Mouse (Mus musculus): Measurements from ENCODE around the gene Hist1h2bc.

The Hist1h2bc gene

GRCm38 (mm10) chr13:23683755-23684281, at the start of gene Hist1h2bc, which contains the start of gene Hist1h2ac:
Gene Hist1h2bc, plus strand, starts transcription at chr13:23684199.
Gene Hist1h2ac, minus strand, starts transcription at chr13:23683948.
- peak; percentile 98 for DNase-seq (ENCODE audit: low spot score)

GRCm38 (mm10) chr13:23659636-23660366, 24.2 kb upstream of the Hist1h2bc start:
- DNase-seq (ENCODE audit: low spot score), result no peak

- no peak for DNase-seq (ENCODE audit: low spot score)
Measured at GRCm38 (mm10) chr13:23662536-23662935, 21.5 kb upstream of the Hist1h2bc start.

- DNase-seq (ENCODE audit: low spot score), result peak; percentile 29
Measured at GRCm38 (mm10) chr13:23681990-23682582, 1.9 kb upstream of the Hist1h2bc start.

- DNase-seq (ENCODE audit: low spot score), result no peak
Measured at GRCm38 (mm10) chr13:23682623-23682946, 1.4 kb upstream of the Hist1h2bc start.

- DNase-seq (ENCODE audit: low spot score), result peak; percentile 72
Measured at GRCm38 (mm10) chr13:23682947-23683754, 848 bp upstream of the Hist1h2bc start.

GRCm38 (mm10) chr13:23684295-23684945, 421 bp downstream of the Hist1h2bc start:
- DNase-seq (ENCODE audit: low spot score), result peak; percentile 91

- DNase-seq (ENCODE audit: low spot score), result peak; percentile 75
Measured at GRCm38 (mm10) chr13:23685121-23685861, 1.3 kb downstream of the Hist1h2bc start.

- DNase-seq (ENCODE audit: low spot score), result peak; percentile 45
Measured at GRCm38 (mm10) chr13:23685966-23686365, 2.0 kb downstream of the Hist1h2bc start.

DNA sequence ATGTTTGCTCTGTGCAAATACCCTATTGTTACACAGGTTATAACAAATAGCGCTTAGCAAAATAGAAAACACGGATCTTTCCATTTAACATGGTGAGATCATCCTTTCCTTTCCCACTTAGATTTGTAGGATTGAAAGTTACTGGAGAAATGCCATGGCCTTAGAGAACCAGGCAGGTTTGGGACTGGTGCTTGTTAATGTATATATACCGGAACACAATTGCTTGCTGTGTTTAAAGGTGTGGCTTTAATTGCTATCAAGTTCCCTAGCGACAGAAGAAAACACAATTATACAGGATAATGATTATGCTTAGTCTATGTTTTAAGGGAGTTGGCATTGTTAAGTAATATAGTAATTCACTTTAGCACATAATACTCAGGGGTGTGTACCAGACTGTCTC, 3.2 kb downstream of the Hist1h2bc start:
- DNase-seq (ENCODE audit: low spot score), result no peak

- DNase-seq (ENCODE audit: low spot score), result no peak
Measured at GRCm38 (mm10) chr13:23687907-23688306, 3.9 kb downstream of the Hist1h2bc start.

DNA sequence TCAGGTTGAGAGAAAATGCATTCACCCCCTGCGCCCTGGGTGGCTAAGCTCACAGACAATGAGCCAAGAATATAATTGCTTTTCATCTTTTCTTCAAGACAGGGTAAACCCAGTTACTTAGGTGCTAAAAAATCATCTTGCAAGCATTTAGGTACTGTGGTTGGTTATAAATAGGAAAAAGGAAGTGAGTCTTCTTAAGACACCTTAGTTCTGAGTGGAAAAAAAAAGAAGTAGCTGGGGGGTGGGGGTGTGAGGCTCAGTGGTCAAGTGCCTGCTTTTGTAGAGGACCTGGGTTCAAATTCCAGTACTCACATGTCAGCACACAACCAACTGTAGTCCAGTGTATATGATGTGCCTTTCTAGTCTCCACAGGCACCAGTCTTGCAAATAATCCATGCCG, 5.0 kb downstream of the Hist1h2bc start:
- DNase-seq (ENCODE audit: low spot score), result no peak

- no peak for DNase-seq (ENCODE audit: low spot score)
Measured at GRCm38 (mm10) chr13:23689459-23689858, 5.5 kb downstream of the Hist1h2bc start.

DNA sequence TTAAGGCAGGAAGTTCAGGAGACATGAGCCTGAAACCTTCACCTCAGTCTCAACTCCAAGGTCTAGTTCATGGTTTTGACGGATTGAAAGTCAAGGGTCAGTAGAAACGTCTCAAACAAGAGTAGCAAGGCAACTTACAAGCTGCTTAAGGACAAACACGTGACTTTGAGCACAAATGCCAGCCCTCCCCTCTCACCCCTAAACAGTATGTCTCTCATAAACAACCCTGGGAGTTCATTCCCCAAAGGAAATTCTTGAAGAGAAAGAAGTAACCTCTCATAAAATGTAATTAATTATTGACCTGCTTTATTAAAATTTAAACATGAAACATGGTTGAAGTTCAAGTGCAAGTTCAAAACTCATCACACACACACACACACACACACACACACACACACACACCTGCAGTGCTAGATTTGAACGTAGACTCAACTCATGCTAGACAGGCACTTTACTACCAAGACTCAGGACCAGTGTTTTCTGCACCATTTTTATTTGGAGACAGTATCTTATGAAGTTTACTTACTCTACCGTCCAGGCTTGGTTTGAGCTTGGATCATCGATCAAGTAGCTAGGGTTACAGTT, 9.9 kb downstream of the Hist1h2bc start:
- no peak for DNase-seq (ENCODE audit: low spot score)

DNA sequence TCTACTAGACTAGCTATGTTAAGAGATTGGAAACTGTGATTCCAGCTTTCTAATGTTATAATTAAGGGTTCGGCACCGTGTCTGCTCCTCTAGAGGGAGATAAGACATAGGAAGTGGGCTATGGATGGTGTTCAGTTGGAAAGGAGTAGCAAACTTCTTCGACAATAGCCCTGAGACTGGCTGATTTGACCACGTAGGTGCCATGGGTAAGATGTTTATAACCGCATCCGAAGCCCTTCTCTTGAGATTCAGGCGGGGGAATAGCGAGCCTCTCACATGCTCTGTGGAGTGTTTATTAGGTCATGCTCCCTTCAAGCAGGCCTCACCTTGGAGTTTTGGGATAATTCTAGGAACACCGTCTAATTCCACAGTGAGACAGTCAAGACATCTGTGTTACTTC, 11.0 kb downstream of the Hist1h2bc start:
- DNase-seq (ENCODE audit: low spot score), result no peak

DNA sequence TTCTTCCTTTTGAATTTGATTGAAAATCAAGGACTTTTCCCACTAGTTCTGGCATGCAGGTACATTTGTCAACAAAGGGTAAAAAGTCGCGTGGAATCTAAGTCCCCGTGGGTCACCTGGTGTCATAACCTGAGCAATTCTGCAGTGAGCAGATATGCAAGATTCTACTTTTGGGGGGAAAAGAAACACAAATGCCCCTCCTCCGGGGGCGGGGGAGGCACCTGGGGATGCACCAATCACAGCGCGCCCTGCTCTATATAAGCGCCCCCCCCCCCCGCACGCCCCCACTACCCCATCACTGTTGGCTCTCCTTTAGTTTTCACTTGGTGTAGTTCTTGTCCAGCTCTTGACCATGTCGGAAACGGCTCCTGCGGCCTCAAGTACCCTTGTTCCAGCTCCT, 11.5 kb downstream of the Hist1h2bc start, which contains the start of gene Hist1h1t:
TSS of gene Hist1h1t (plus strand) at position 301 of the 400 bp plus-strand sequence.
- DNase-seq (ENCODE audit: low spot score), result no peak

- no peak for DNase-seq (ENCODE audit: low spot score)
Measured at GRCm38 (mm10) chr13:23696061-23696474, 12.1 kb downstream of the Hist1h2bc start.

GRCm38 (mm10) chr13:23697491-23698299, 13.7 kb downstream of the Hist1h2bc start:
- peak; percentile 91 for DNase-seq (ENCODE audit: low spot score)

GRCm38 (mm10) chr13:23698300-23698693, 14.3 kb downstream of the Hist1h2bc start, which contains the start of gene Hist1h4c:
Gene Hist1h4c, minus strand, starts transcription at chr13:23698454.
- peak; percentile 99 for DNase-seq (ENCODE audit: low spot score)

- no peak for DNase-seq (ENCODE audit: low spot score)
Measured at GRCm38 (mm10) chr13:23698996-23699395, 15.0 kb downstream of the Hist1h2bc start.

All from embryo, embryonic 10.5 days (tissue).